Mouse (Mus musculus) megakaryocyte progenitor cell, adult 5-6 weeks (primary cell): ENCODE data around the gene Sh3rf1. TPM values are rescaled to one million over a fixed set of nuclear protein-coding genes. Genes with fewer than 3 reads are reported as not detected.

Experiments
- ATAC-seq: replicated peaks from 2 replicates; pipeline ENCODE4 v1.8.0; 2016; ENCODE audit warnings: mild to moderate bottlenecking, moderate TSS enrichment, inconsistent platforms; ENCODE audit not compliant: poor library complexity
- total RNA-seq, 2 experiments: library from RNA; stranded (forward) in 1 of 2; stranded (reverse) in 1 of 2; fragments of 157-497, 149-512 nt in 1 of 2; fragments of 200-1000 nt in 1 of 2; gene quantifications; 2 replicates each; pipeline versions ENCODE4 v1.2.3 to v1.2.4; 2015 to 2017

The Sh3rf1 gene
- total RNA-seq, 2 experiments from 2014 or later, result 2.2 to 3.0 TPM

GRCm38 (mm10) chr8:61355503-61355902, 131.8 kb downstream of the Sh3rf1 start:
- no peak for ATAC-seq

GRCm38 (mm10) chr8:61359004-61359403, 135.3 kb downstream of the Sh3rf1 start:
- peak; percentile 79 for ATAC-seq

- no peak for ATAC-seq
Observed at GRCm38 (mm10) chr8:61359851-61360272, 136.2 kb downstream of the Sh3rf1 start.

DNA sequence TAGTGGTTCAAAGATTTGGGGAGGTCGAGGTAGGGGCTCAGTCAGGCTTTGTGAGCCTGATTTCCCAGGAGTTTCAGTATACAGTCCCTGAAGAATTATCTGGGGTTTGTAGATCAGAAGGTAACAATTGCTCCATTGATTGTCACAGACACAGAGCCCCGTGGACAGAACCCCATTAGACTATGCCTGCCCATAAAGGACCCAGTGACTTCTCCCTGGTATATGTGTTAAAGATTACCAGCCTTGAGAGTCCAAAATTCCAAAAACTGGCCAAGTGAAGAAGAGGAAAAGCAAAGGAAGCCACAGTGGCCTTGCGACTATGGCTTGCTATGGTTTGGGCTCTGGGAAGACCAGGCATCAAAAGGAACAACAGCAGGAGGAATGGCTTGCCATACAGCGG, 136.7 kb downstream of the Sh3rf1 start:
- no peak for ATAC-seq

DNA sequence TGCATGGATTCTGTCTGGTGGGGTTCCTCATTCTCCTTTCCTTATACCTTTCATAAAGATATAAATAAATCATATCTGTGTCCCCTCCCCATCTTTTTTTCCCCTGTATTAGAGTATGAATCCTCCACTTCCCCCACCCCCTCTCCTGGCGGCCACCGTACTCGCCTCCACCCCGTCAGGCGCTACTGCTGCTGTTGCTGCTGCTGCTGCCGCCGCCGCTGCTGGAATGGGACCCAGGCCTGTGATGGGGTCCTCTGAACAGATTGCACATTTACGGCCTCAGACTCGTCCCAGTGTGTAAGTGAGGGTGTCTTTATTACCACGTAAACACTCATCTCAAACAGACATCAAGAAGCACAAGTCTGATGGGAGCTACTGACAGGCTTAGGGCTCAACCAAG, 137.8 kb downstream of the Sh3rf1 start:
- ATAC-seq, result no peak

GRCm38 (mm10) chr8:61362301-61362913, 138.7 kb downstream of the Sh3rf1 start:
- no peak for ATAC-seq

- no peak for ATAC-seq
Observed at GRCm38 (mm10) chr8:61373303-61373702, 149.6 kb downstream of the Sh3rf1 start.

- 0 out of 2 replicates have a peak, but pooled peaks have one; percentile 39 for ATAC-seq
Observed at GRCm38 (mm10) chr8:61374059-61374755, 150.5 kb downstream of the Sh3rf1 start.

DNA sequence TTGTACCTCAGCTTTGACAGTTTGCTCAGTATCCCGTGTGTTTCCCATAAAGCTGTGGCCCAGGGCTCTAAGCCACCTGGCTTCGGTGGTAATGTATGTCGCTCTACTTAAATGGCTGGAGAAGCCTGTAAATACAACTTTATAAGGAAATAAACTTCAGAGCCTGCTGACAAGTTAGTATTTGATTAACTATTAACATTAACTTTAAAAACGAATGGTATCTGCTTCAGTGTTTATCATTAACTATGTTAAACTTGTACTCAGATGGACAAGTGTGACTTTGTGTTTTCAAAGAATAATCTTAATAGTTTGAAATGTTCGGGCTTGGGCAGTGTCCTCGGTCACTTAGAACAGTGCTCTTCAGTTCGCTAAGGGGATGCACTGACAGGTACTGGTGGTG, 151.5 kb downstream of the Sh3rf1 start:
- no peak for ATAC-seq

- ATAC-seq, result no peak
Observed at GRCm38 (mm10) chr8:61378847-61379698, 155.4 kb downstream of the Sh3rf1 start.

DNA sequence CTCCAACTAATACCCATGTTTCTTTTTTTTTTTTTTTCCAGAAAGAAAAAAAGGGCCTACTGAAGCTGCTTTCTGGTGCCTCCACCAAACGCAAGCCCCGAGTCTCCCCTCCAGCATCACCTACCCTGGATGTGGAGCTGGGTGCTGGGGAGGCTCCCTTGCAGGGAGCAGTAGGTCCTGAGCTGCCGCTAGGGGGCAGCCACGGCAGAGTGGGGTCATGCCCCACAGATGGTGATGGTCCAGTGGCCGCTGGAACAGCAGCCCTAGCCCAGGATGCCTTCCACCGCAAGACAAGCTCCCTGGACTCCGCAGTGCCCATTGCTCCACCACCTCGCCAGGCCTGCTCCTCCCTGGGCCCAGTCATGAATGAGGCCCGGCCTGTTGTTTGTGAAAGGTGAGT, 160.9 kb downstream of the Sh3rf1 start:
- peak; percentile 37; the same call in 1 of the 2 replicates for ATAC-seq

DNA sequence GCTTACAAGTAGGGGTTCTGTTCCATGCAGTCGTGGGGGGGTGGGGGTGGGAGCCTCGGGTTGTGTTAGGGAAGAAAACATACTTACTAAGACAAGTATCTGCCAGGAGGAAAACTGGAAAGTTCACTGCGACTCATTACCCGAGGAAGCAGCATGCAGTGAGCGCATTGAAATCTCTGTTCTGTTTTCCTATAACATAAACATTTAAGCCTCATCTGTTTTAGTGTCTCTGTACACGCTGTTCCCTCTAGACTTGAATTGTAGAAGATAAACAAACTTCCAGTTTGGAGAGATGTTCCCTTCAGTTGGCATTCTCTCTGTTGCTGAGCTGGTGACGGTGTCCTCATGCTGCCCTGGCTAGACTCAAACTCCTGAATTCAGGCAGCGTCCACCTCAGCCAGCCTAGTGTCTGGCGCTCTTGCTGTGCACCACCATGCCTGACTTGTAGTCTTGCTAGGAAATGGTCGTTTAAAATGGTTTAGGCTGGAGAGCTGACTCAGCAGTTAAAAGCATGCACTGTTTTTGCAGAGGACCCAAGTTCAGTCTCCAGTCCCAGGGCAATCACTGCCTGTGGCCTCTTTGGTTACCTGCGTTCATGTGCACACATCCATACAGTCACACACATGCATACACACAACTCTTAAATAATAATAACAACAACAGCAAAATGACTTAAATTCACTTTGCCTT, 162.0 kb downstream of the Sh3rf1 start:
- ATAC-seq, result no peak

- no peak for ATAC-seq
Observed at GRCm38 (mm10) chr8:61386645-61387044, 163.0 kb downstream of the Sh3rf1 start.

- no peak for ATAC-seq
Observed at GRCm38 (mm10) chr8:61387501-61387963, 163.9 kb downstream of the Sh3rf1 start.

- no peak for ATAC-seq
Observed at GRCm38 (mm10) chr8:61388341-61388740, 164.7 kb downstream of the Sh3rf1 start.

- no peak for ATAC-seq
Observed at GRCm38 (mm10) chr8:61390307-61391057, 166.8 kb downstream of the Sh3rf1 start.

- ATAC-seq, result no peak
Observed at GRCm38 (mm10) chr8:61391058-61391434, 167.4 kb downstream of the Sh3rf1 start.

DNA sequence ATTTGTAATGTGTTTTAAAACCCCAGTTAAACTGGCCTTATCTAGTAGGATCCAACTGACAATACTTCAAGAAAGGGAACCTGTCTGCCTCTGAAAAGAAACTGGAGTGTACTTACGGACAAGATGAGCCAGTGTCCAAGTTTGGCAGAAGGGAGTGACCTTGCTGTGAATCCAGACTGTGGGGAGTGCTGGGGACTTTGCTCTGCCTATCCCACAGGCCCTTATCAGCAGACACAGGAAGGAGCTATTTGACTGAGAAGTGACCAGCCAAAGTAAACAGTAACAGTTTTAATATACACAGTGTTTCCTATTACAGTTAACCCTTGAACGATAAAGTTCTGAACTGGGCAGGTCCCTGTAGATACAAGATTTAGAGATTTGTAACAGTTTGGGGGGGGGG, 173.5 kb downstream of the Sh3rf1 start:
- ATAC-seq, result 0 out of 2 replicates have a peak, but pooled peaks have one; percentile 26

DNA sequence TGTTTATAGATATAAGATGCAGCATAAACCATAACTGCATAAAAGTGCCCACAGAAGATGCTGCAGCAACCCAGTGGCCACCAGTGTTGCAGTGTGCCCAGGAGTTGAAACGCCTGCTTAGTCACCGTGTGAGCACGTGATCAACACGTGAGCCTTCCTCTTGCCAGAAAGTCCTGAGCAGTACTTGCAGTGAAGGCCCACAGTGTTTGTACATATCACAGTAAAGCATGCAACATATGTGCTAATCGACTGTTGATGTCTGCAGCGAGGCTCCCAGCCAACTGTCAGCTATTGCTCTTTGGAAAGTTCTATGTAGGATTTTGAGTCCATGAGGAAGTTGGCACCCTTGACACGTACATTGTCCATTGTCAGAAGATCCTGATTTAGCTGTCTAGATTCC, 174.1 kb downstream of the Sh3rf1 start:
- ATAC-seq, result peak; percentile 48; the same call in 1 of the 2 replicates

- no peak for ATAC-seq
Observed at GRCm38 (mm10) chr8:61402861-61403260, 179.2 kb downstream of the Sh3rf1 start.
